Mouse (Mus musculus): ENCODE results near the gene Vmn1r169. TPM values are rescaled to one million over a fixed set of nuclear protein-coding genes. Genes with fewer than 3 reads are reported as not detected.

Gene Vmn1r169
- not detected for polyA plus RNA-seq (2017; shearing (Covaris generic))

GRCm38 (mm10) chr7:23575226-23575625 lies at the start of gene Vmn1r169:
Gene Vmn1r169 (plus strand): TSS chr7:23575526.

GRCm38 (mm10) chr7:23539432-23539831 lies 35.9 kb upstream of the Vmn1r169 start, which contains the start of gene Vmn1r168:
Gene Vmn1r168 (plus strand): TSS chr7:23539732.

DNA sequence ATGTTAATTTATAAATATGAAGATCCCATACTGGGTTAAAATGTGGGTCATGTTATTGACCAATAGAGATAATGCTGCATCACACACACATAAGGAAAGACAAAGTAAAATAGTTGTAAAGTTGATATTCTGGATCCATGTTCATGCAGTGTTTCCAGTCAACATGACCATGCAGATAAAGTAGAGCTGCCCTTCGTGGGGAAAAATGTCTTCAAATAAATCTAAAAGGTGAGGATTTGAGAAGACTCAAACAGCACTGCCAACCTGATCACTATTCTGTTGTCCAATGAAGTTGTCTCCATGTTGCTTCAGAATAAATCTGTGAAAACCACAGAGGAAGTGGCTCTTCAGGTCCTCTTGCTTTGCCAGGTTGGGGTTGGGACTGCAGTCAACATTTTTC lies 30.5 kb downstream of the Vmn1r169 start, which contains the start of gene Vmn1r170:
Gene Vmn1r170 (plus strand): TSS at position 301 of the 400 bp plus-strand sequence.

Other genes with a start within 250 kb of the Vmn1r169 start
- gene Nlrp5, start 189.6 kb upstream of the Vmn1r169 start, polyA plus RNA-seq (2017; shearing (Covaris generic)), result not detected
- gene Vmn1r167, start 68.3 kb upstream of the Vmn1r169 start, polyA plus RNA-seq (2017; shearing (Covaris generic)), result not detected
- gene Vmn1r168, start 35.8 kb upstream of the Vmn1r169 start, polyA plus RNA-seq (2017; shearing (Covaris generic)), result 0.07 TPM
- gene Vmn1r170, start 30.6 kb downstream of the Vmn1r169 start, polyA plus RNA-seq (2017; shearing (Covaris generic)), result not detected
- gene Vmn1r171, start 55.2 kb downstream of the Vmn1r169 start, polyA plus RNA-seq (2017; shearing (Covaris generic)), result not detected
- not detected for gene Vmn1r172, start 82.8 kb downstream of the Vmn1r169 start, polyA plus RNA-seq (2017; shearing (Covaris generic))
- gene Vmn1r173, start 125.2 kb downstream of the Vmn1r169 start, polyA plus RNA-seq (2017; shearing (Covaris generic)), result not detected
- gene Vmn1r174, start 176.7 kb downstream of the Vmn1r169 start, polyA plus RNA-seq (2017; shearing (Covaris generic)), result 0.05 TPM
- not detected for gene Vmn1r175, start 235.1 kb downstream of the Vmn1r169 start, polyA plus RNA-seq (2017; shearing (Covaris generic))